Mouse (Mus musculus) limb, embryonic 13.5 days (tissue): Measurements from ENCODE around the gene Tcf7l1. TPM values are rescaled to one million over a fixed set of nuclear protein-coding genes. Genes with fewer than 3 reads are reported as not detected.

Experiments
- ATAC-seq: fragments of 200-750 bp; cut with Nextera tagmentation; 2 replicates; pipeline ENCODE4 v1.8.0; 2017; ENCODE audit warnings: low read depth, moderate number of reproducible peaks, moderate TSS enrichment; ENCODE audit not compliant: low FRiP score
- H3K27ac ChIP-seq: fragments of 300-500 bp; sonication (generic); 2 replicates; pipeline ENCODE4 v1.5.1; 2015; ENCODE audit warnings: inconsistent platforms, mild to moderate bottlenecking, moderate library complexity
- H3K27me3 ChIP-seq: fragments of 300-500 bp; sonication (generic); 2 replicates; pipeline ENCODE4 v1.6.1; 2015; ENCODE audit warnings: mild to moderate bottlenecking, inconsistent platforms
- H3K36me3 ChIP-seq: fragments of 300-500 bp; sonication (generic); 2 replicates; pipeline ENCODE4 v1.6.1; 2015; ENCODE audit warnings: inconsistent platforms, mild to moderate bottlenecking, moderate library complexity
- H3K4me1 ChIP-seq: fragments of 300-500 bp; sonication (generic); 2 replicates; pipeline ENCODE4 v1.6.1; 2015; ENCODE audit warnings: inconsistent platforms
- H3K4me2 ChIP-seq: fragments of 300-500 bp; sonication (generic); replicated peaks from 2 replicates; pipeline ENCODE4 v1.6.1; 2015; ENCODE audit warnings: inconsistent platforms, mild to moderate bottlenecking, moderate library complexity
- H3K4me3 ChIP-seq: fragments of 300-500 bp; sonication (generic); 2 replicates; pipeline ENCODE4 v1.5.1; 2015; ENCODE audit warnings: moderate library complexity, mild to moderate bottlenecking, inconsistent platforms
- H3K9ac ChIP-seq: fragments of 300-500 bp; sonication (generic); 2 replicates; pipeline ENCODE4 v1.6.1; 2015; ENCODE audit warnings: mild to moderate bottlenecking, inconsistent platforms
- H3K9me3 ChIP-seq: fragments of 300-500 bp; sonication (generic); 2 replicates; pipeline ENCODE4 v1.6.1; 2016; ENCODE audit warnings: inconsistent platforms
- WGBS: fragments of 180-500 bp; shearing (Covaris S2); methylation state at CpG from one replicate; pipeline ENCODE4 v1.1.7; 2015; 5-methylcytosine and 5-hydroxymethylcytosine counted together
- polyA plus RNA-seq: library from polyadenylated mRNA; unstranded; fragments of >200 nt; fragmentation: Nextera tagmentation; extraction: Ambion mirVana; gene quantifications from 2 replicates; pipeline ENCODE4 v1.2.1, GENCODE M21; 2015

Gene Tcf7l1
- polyA plus RNA-seq, 1 experiment from 2014 or later, result 46.8 TPM

DNA sequence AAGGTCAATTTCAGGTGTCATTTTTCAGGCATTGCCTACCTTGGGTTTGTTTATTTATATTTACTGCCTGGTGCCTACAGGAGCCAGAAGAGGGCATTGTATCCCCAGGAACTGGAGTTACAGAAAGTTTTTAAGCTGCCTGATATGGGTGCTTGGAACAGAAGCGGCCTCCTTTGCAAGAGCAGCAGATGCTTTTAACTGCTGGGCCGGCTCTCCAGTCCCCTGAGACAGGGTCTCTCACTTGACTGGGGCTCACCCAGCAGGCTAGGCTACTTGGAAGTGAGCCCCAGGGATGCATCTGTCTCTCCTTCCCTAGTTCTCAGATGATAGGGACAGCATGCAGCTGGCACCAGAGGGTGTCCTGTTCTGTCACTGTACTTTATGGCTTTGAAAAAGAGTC lies 112.7 kb downstream of the Tcf7l1 start:
- H3K4me3 ChIP-seq, result peak overlapping the region; percentile 40
- no peaks in the 10 kb centered on the region for H3K9me3 ChIP-seq
- peak overlapping the region; percentile 96 for H3K27ac ChIP-seq
- WGBS, result 49% methylated on average over 2 of the region's 2 CpGs
- H3K4me2 ChIP-seq, result peak overlapping the region; percentile 66
- peaks cover 86% of the 10 kb centered on the region for H3K4me1 ChIP-seq
- no peaks in the 10 kb centered on the region for H3K27me3 ChIP-seq
- H3K9ac ChIP-seq, result 0 out of 2 replicates have a peak overlapping the region, but pooled peaks have one; percentile 59
- no peak for ATAC-seq
- H3K36me3 ChIP-seq, result no peaks in the 10 kb centered on the region

DNA sequence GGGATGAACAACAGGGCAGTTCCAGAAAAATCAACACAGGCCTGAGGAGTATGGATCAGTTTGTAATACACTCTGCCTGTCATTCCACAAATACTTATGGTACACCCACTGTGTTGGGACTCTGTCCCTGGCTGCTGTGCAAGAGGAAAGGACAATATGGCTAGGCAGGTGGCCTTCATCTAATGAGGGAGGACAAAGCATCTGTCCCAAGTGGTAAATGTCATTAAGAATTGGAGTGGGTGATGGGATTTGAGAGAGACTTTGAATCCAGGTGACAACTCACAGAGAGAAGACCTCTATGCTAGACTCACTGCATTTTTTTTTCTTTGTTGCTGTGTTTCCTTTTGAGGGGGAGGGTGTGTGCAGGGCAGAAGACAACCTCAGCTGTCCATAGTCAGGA lies 115.3 kb downstream of the Tcf7l1 start:
- no peaks in the 10 kb centered on the region for H3K9me3 ChIP-seq
- peak overlapping the region; percentile 78 for H3K27ac ChIP-seq
- H3K27me3 ChIP-seq, result no peaks in the 10 kb centered on the region
- H3K4me2 ChIP-seq, result no peak overlapping the region
- no peaks in the 10 kb centered on the region for H3K36me3 ChIP-seq
- peaks cover 66% of the 10 kb centered on the region for H3K4me1 ChIP-seq
- H3K4me3 ChIP-seq, result no peak overlapping the region
- no peak overlapping the region for H3K9ac ChIP-seq
- no peak for ATAC-seq

GRCm38 (mm10) chr6:72671129-72671528 lies 117.9 kb downstream of the Tcf7l1 start:
- H3K4me1 ChIP-seq, result peaks cover 61% of the 10 kb centered on the region
- no peak overlapping the region for H3K4me2 ChIP-seq
- no peak overlapping the region for H3K4me3 ChIP-seq
- H3K27me3 ChIP-seq, result no peaks in the 10 kb centered on the region
- H3K27ac ChIP-seq, result no peak overlapping the region
- no peaks in the 10 kb centered on the region for H3K9me3 ChIP-seq
- no peaks in the 10 kb centered on the region for H3K36me3 ChIP-seq
- WGBS, result 81% methylated on average over 8 of the region's 8 CpGs
- no peak for ATAC-seq
- H3K9ac ChIP-seq, result no peak overlapping the region

DNA sequence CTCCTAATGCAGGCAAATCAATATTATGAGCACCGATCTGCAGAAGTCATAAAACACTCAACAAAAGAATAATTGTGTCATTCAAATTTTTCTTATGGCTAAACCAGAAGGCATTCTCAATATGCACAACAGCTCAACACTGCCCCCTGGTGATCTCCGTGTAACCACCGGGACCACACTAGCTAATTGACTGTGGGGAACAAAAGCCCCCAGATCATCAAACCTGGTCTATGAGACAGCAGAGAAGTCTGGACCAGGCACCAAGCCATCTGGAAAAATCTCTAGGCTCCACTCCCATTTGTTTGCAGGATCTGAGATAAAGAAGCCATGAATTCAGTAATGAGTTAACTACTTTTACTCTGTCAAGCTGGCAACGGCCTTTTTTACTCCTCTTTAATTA lies 122.0 kb downstream of the Tcf7l1 start:
- WGBS, result 50% methylated on average over 4 of the region's 4 CpGs
- Histone ChIP-seq H3K4me3 (no peak overlapping the region), H3K9ac (no peak overlapping the region), H3K4me1 (peaks cover 69% of the 10 kb centered on the region), H3K27me3 (no peaks in the 10 kb centered on the region), H3K4me2 (no peak overlapping the region), H3K9me3 (no peaks in the 10 kb centered on the region), H3K36me3 (no peaks in the 10 kb centered on the region), H3K27ac (peak overlapping the region; percentile 17; the same call in 1 of the 2 replicates)
- ATAC-seq, result peak; percentile 66; the same call in 1 of the 2 replicates

GRCm38 (mm10) chr6:72664290-72664689 lies 124.8 kb downstream of the Tcf7l1 start:
- Histone ChIP-seq H3K9ac (no peak overlapping the region), H3K4me1 (peaks cover 82% of the 10 kb centered on the region), H3K9me3 (no peaks in the 10 kb centered on the region), H3K36me3 (no peaks in the 10 kb centered on the region), H3K27me3 (no peaks in the 10 kb centered on the region), H3K4me2 (no peak overlapping the region), H3K4me3 (no peak overlapping the region), H3K27ac (no peak overlapping the region)
- WGBS, result 73% methylated on average over 8 of the region's 8 CpGs
- ATAC-seq, result no peak

DNA sequence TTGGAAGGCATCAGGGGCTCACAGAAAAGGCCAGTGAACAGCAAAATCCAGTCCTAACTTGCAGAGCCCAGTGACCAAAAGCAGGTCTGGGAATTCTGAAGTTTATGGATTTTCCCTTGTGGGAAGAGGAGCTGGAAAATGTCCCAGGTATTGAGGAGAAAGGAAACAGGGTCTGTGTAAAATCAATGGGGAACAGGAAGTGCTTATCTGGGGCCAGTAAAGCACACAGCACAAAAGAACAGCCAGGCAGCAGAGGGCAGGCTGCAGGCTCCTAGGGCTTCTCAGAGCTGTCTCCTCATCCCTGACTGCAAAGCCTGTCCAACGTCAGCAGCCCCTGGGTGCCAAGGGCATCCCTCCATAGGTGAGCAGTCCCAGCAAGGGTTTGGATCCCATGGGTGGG lies 126.1 kb downstream of the Tcf7l1 start:
- H3K27ac ChIP-seq, result peak overlapping the region; percentile 67; the same call in 1 of the 2 replicates
- H3K27me3 ChIP-seq, result no peaks in the 10 kb centered on the region
- peaks cover 75% of the 10 kb centered on the region for H3K4me1 ChIP-seq
- H3K4me2 ChIP-seq, result no peak overlapping the region; the same call in 1 of the 2 replicates
- no peaks in the 10 kb centered on the region for H3K9me3 ChIP-seq
- no peaks in the 10 kb centered on the region for H3K36me3 ChIP-seq
- 11% methylated on average over 1 of the region's 1 CpGs for WGBS
- no peak overlapping the region for H3K4me3 ChIP-seq
- no peak for ATAC-seq
- peak overlapping the region; percentile 50 for H3K9ac ChIP-seq

GRCm38 (mm10) chr6:72660391-72660720 lies 128.7 kb downstream of the Tcf7l1 start:
- Histone ChIP-seq H3K36me3 (no peaks in the 10 kb centered on the region), H3K9me3 (no peaks in the 10 kb centered on the region), H3K4me1 (peaks cover 80% of the 10 kb centered on the region), H3K9ac (no peak overlapping the region), H3K27ac (no peak overlapping the region; the same call in 1 of the 2 replicates), H3K27me3 (no peaks in the 10 kb centered on the region), H3K4me3 (no peak overlapping the region), H3K4me2 (no peak overlapping the region)
- WGBS, result 81% methylated on average over 6 of the region's 6 CpGs
- no peak for ATAC-seq

GRCm38 (mm10) chr6:72659717-72660390 lies 129.2 kb downstream of the Tcf7l1 start:
- ATAC-seq, result no peak
- no peak overlapping the region for H3K27ac ChIP-seq
- no peaks in the 10 kb centered on the region for H3K27me3 ChIP-seq
- H3K9me3 ChIP-seq, result no peaks in the 10 kb centered on the region
- WGBS, result 69% methylated on average over 8 of the region's 8 CpGs
- no peaks in the 10 kb centered on the region for H3K36me3 ChIP-seq
- H3K4me1 ChIP-seq, result peaks cover 80% of the 10 kb centered on the region
- no peak overlapping the region for H3K9ac ChIP-seq
- no peak overlapping the region for H3K4me3 ChIP-seq
- H3K4me2 ChIP-seq, result no peak overlapping the region

- 60% methylated on average over 3 of the region's 3 CpGs for WGBS
- Histone ChIP-seq H3K9me3 (no peaks in the 10 kb centered on the region), H3K4me3 (no peak overlapping the region), H3K27me3 (no peaks in the 10 kb centered on the region), H3K9ac (no peak overlapping the region), H3K36me3 (no peaks in the 10 kb centered on the region), H3K27ac (no peak overlapping the region), H3K4me2 (no peak overlapping the region), H3K4me1 (peaks cover 81% of the 10 kb centered on the region)
- ATAC-seq, result no peak
These were observed 131.0 kb downstream of the Tcf7l1 start for GRCm38 (mm10) chr6:72658006-72658405.

DNA sequence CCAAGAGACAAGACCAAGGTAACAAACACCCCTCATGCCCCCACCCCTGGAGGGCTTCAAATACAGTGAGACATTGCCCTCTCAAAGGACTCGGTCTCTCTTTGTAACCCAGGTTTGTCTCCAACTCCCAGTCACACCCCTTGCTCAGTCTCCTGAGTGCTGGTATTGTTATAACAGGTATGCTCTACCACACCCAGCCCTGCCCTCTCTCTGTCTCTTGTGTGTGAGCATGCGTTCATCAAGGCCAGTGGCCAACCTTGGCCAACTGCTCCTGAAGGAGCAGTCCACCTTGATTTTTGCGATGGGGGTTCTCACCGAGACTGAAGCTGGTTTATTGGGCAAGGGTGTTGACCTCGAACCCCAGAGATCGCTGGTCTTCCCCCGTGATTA lies 133.0 kb downstream of the Tcf7l1 start:
- ATAC-seq, result no peak
- H3K9me3 ChIP-seq, result no peaks in the 10 kb centered on the region
- peak overlapping the region; percentile 41 for H3K4me3 ChIP-seq
- H3K9ac ChIP-seq, result peak overlapping the region; percentile 59
- 42% methylated on average over 7 of the region's 7 CpGs for WGBS
- peak overlapping the region; percentile 73 for H3K4me2 ChIP-seq
- H3K4me1 ChIP-seq, result peaks cover 75% of the 10 kb centered on the region
- no peaks in the 10 kb centered on the region for H3K27me3 ChIP-seq
- no peaks in the 10 kb centered on the region for H3K36me3 ChIP-seq
- peak overlapping the region; percentile 97 for H3K27ac ChIP-seq

DNA sequence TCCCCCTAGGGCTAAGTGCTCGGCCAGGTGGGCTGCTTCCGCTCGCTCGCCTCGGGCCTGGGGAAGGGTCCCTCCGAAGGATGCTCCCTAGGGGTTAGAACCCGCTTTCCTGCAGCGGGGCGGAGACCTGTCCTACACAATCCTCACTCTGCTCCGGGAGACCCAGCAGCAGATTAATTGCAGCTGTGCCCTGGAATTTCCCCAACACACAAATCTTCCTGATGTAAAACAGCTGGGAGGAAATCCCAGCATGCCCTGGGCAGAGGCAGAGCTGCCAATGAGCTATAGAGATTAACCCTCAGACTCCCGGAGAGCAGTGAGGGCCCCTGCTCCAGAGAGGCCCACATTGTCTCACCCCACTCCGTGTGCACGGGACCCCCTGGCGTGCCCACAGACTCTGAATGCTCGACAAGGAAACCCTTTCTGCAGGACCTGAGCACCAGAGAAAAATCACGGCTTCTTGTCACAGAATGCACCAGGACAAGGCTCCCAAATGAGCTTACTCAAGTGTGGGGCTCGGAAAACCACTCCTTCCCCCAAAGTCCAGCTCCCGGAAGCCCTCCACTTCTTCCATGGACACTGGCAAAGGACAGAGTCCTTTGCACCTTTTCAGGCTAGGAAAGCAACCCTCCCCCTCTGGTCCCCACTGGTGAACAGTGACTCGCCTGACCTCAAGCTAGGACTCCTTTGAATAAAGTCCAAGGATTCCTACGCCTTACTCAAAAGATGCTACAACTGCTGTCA lies 133.6 kb downstream of the Tcf7l1 start:
- 5% methylated on average over 20 of the region's 20 CpGs for WGBS
- Histone ChIP-seq H3K4me3 (peak overlapping the region; percentile 41), H3K27ac (peak overlapping the region; percentile 97), H3K4me1 (peaks cover 75% of the 10 kb centered on the region), H3K4me2 (peak overlapping the region; percentile 73), H3K9ac (peak overlapping the region; percentile 60), H3K27me3 (no peaks in the 10 kb centered on the region), H3K9me3 (no peaks in the 10 kb centered on the region), H3K36me3 (no peaks in the 10 kb centered on the region)
- peak; percentile 88 for ATAC-seq

- Histone ChIP-seq H3K27me3 (no peaks in the 10 kb centered on the region), H3K4me3 (no peak overlapping the region), H3K4me1 (peaks cover 76% of the 10 kb centered on the region), H3K27ac (peak overlapping the region; percentile 97; the same call in 1 of the 2 replicates), H3K9ac (no peak overlapping the region), H3K9me3 (no peaks in the 10 kb centered on the region), H3K4me2 (peak overlapping the region; percentile 73; the same call in 1 of the 2 replicates), H3K36me3 (no peaks in the 10 kb centered on the region)
- 49% methylated on average over 6 of the region's 6 CpGs for WGBS
- ATAC-seq, result no peak
These were observed 134.7 kb downstream of the Tcf7l1 start for GRCm38 (mm10) chr6:72654355-72654754.
